Mouse (Mus musculus) cortical plate, adult 2 months (tissue): Measurements from ENCODE around the gene Olig1.

Experiments used
- CTCF ChIP-seq: fragments of 200-500 bp; IDR thresholded peaks from 2 replicates; pipeline ENCODE4 v1.5.1; 2011; ENCODE audit warnings: mild to moderate bottlenecking, control low read depth, low read length; ENCODE audit not compliant: insufficient read depth; ENCODE audit errors: extremely low read depth
- POLR2A ChIP-seq: fragments of 200-500 bp; IDR thresholded peaks from 2 replicates; pipeline ENCODE4 v1.6.1; 2011; ENCODE audit warnings: mild to moderate bottlenecking, low read length, control low read depth; ENCODE audit not compliant: insufficient read depth; ENCODE audit errors: extremely low read depth

DNA sequence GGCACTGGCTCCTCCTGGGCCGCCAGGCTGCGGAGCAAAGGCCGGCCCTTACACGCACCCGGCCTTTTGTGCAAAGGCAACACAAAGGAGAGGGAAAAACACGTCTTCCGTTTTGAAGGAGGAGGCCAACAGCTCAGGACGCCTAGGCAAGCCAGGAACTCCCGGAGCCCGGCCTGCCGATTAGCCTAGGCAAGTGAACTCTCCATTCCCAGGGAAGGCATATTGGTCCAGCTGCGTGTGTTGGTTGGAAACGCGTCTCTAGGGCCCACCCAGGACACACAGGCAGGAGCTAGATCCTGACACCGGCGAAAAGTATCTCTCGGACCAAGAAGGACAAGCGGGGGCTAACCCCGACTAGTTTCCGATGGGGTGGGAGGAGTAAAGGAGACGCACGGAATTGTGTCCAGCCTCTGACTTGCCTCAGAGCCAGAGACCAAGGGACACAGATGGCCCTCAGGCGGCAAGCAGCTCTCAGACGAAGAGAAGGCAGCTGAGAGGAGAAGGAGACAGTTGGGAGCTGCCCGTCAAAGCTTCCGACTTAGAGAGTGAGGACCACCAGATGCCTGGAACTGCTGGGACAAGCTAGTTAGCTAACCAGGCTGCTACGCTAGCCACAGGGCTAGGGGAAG is 46.8 kb upstream of the Olig1 start:
- no peak for TF ChIP-seq CTCF
- TF ChIP-seq POLR2A = no peak
